Mouse (Mus musculus): ENCODE data around the gene Zfp612.
A peak's percentile ranks its signal among the peaks of the same experiment; 100 is the strongest.
"Not testable (repeated sequence)": the region's sequence is repeated elsewhere in the genome, so short reads cannot be mapped to it uniquely, and the experiment has no call there.

Gene Zfp612

GRCm38 (mm10) chr8:110079282-110080221 is at the start of gene Zfp612:
Gene Zfp612, plus strand, starts transcription at chr8:110079746.
- peak; percentile 56 for DNase-seq

GRCm38 (mm10) chr8:110033771-110034170 is 45.8 kb upstream of the Zfp612 start:
- DNase-seq: not testable (repeated sequence)

- no peak for DNase-seq
Measured at GRCm38 (mm10) chr8:110034331-110034730, 45.2 kb upstream of the Zfp612 start.

GRCm38 (mm10) chr8:110036156-110036555 is 43.4 kb upstream of the Zfp612 start:
- no peak for DNase-seq

GRCm38 (mm10) chr8:110039216-110039615 is 40.3 kb upstream of the Zfp612 start:
- DNase-seq: no peak

GRCm38 (mm10) chr8:110039659-110040058 is 39.9 kb upstream of the Zfp612 start, which contains the start of gene Chst4:
Gene Chst4, minus strand, starts transcription at chr8:110039740.
- DNase-seq: no peak

GRCm38 (mm10) chr8:110040509-110040908 is 39.0 kb upstream of the Zfp612 start:
- no peak for DNase-seq

GRCm38 (mm10) chr8:110051208-110051607 is 28.3 kb upstream of the Zfp612 start:
- DNase-seq: no peak

- DNase-seq: no peak
Measured at GRCm38 (mm10) chr8:110058207-110058606, 21.3 kb upstream of the Zfp612 start.

- no peak for DNase-seq
Measured at GRCm38 (mm10) chr8:110064161-110064560, 15.4 kb upstream of the Zfp612 start.

- DNase-seq: no peak
Measured at GRCm38 (mm10) chr8:110064606-110065365, 14.8 kb upstream of the Zfp612 start.

- DNase-seq: no peak
Measured at GRCm38 (mm10) chr8:110065676-110066075, 13.9 kb upstream of the Zfp612 start.

GRCm38 (mm10) chr8:110069706-110070105 is 9.8 kb upstream of the Zfp612 start:
- no peak for DNase-seq

- DNase-seq: peak; percentile 71
Measured at GRCm38 (mm10) chr8:110071600-110071999, 7.9 kb upstream of the Zfp612 start.

GRCm38 (mm10) chr8:110074496-110074895 is 5.0 kb upstream of the Zfp612 start:
- DNase-seq: no peak

- DNase-seq: no peak
Measured at GRCm38 (mm10) chr8:110082416-110083105, 3.0 kb downstream of the Zfp612 start.

- peak; percentile 25 for DNase-seq
Measured at GRCm38 (mm10) chr8:110091869-110092268, 12.3 kb downstream of the Zfp612 start.

- no peak for DNase-seq
Measured at GRCm38 (mm10) chr8:110100907-110101306, 21.4 kb downstream of the Zfp612 start, which contains the start of gene Gm21964. Gene Gm21964, plus strand, starts transcription at chr8:110101207.

- no peak for DNase-seq
Measured at GRCm38 (mm10) chr8:110101676-110102075, 22.1 kb downstream of the Zfp612 start.

- no peak for DNase-seq
Measured at GRCm38 (mm10) chr8:110102653-110103052, 23.1 kb downstream of the Zfp612 start, which contains the start of gene Gm17720. Gene Gm17720, minus strand, starts transcription at chr8:110102753.

GRCm38 (mm10) chr8:110119715-110120114 is 40.2 kb downstream of the Zfp612 start:
- peak; percentile 7 for DNase-seq

- DNase-seq: peak; percentile 79
Measured at GRCm38 (mm10) chr8:110130537-110130936, 51.0 kb downstream of the Zfp612 start.

GRCm38 (mm10) chr8:110134236-110134635 is 54.7 kb downstream of the Zfp612 start:
- no peak for DNase-seq
